Mouse (Mus musculus) neural tube, embryonic 12.5 days (tissue): ENCODE measurements around the gene Adamts3. TPM values are rescaled to one million over a fixed set of nuclear protein-coding genes. Genes with fewer than 3 reads are reported as not detected.

Source experiments
- ATAC-seq: fragments of 200-750 bp; cut with Nextera tagmentation; 2 replicates; pipeline ENCODE4 v1.8.0; 2017; ENCODE audit warnings: low read depth, mild to moderate bottlenecking, moderate TSS enrichment, moderate library complexity; ENCODE audit not compliant: low FRiP score
- H3K27ac ChIP-seq: fragments of 300-500 bp; sonication (generic); 2 replicates; pipeline ENCODE4 v1.5.1; 2016
- H3K27me3 ChIP-seq: fragments of 300-500 bp; sonication (generic); replicated peaks from 2 replicates; pipeline ENCODE4 v1.6.1; 2016; ENCODE audit warnings: mild to moderate bottlenecking
- H3K36me3 ChIP-seq: fragments of 300-500 bp; sonication (generic); 2 replicates; pipeline ENCODE4 v1.6.1; 2016; ENCODE audit warnings: mild to moderate bottlenecking
- H3K4me1 ChIP-seq: fragments of 300-500 bp; sonication (generic); 2 replicates; pipeline ENCODE4 v1.6.1; 2016
- H3K4me2 ChIP-seq: fragments of 300-500 bp; sonication (generic); replicated peaks from 2 replicates; pipeline ENCODE4 v1.6.1; 2016; ENCODE audit warnings: mild to moderate bottlenecking
- H3K4me3 ChIP-seq: fragments of 300-500 bp; sonication (generic); 2 replicates; pipeline ENCODE4 v1.5.1; 2016
- H3K9ac ChIP-seq: fragments of 300-500 bp; sonication (generic); 2 replicates; pipeline ENCODE4 v1.6.1; 2016; ENCODE audit warnings: mild to moderate bottlenecking
- H3K9me3 ChIP-seq: fragments of 300-500 bp; sonication (generic); 2 replicates; pipeline ENCODE4 v1.6.1; 2016; ENCODE audit warnings: mild to moderate bottlenecking
- WGBS: fragments of 180-500 bp; shearing (Covaris S2); methylation state at CpG from one replicate; pipeline ENCODE4 v1.1.7; 2016; 5-methylcytosine and 5-hydroxymethylcytosine counted together
- polyA plus RNA-seq: library from polyadenylated mRNA; unstranded; fragments of >200 nt; fragmentation: Nextera tagmentation; extraction: Ambion mirVana; gene quantifications from 2 replicates; pipeline ENCODE4 v1.2.1, GENCODE M21; 2016

The Adamts3 gene
- polyA plus RNA-seq, 1 experiment from 2014 or later, result 5.6 TPM

- WGBS, result 90% methylated on average over 5 of the region's 5 CpGs
- Histone ChIP-seq H3K4me3 (no peak overlapping the region), H3K36me3 (no peaks in the 10 kb centered on the region), H3K4me2 (no peak overlapping the region), H3K4me1 (no peaks in the 10 kb centered on the region), H3K9ac (no peak overlapping the region), H3K27me3 (no peaks in the 10 kb centered on the region), H3K27ac (no peak overlapping the region), H3K9me3 (no peaks in the 10 kb centered on the region)
- no peak for ATAC-seq
These were observed 135.9 kb downstream of the Adamts3 start for GRCm38 (mm10) chr5:89747149-89747659.

- H3K4me2 ChIP-seq, result no peak overlapping the region
- no peaks in the 10 kb centered on the region for H3K27me3 ChIP-seq
- ATAC-seq, result no peak
- H3K27ac ChIP-seq, result no peak overlapping the region
- no peaks in the 10 kb centered on the region for H3K9me3 ChIP-seq
- 90% methylated on average over 2 of the region's 2 CpGs for WGBS
- no peak overlapping the region for H3K9ac ChIP-seq
- no peaks in the 10 kb centered on the region for H3K4me1 ChIP-seq
- H3K36me3 ChIP-seq, result no peaks in the 10 kb centered on the region
- H3K4me3 ChIP-seq, result no peak overlapping the region
These were observed 138.0 kb downstream of the Adamts3 start for GRCm38 (mm10) chr5:89745112-89745511.

DNA sequence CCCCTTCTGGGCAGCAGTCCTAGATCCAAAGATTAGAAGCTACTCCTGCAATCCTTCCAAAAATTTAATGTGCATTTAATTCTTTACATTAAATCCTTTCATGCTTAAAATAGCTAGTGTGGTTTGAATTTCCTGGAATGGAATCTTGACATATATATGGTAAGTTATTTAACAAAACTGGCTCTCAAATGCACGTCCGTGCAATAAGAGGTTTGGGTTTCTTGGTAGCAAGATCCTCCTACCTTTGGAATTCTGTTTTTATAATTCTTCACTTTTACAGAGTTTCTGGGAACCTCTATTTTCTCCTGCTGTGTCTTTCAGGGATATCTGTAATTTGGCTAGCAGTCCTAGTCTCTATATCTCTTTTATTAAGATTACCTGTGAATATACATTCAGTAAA, 148.4 kb downstream of the Adamts3 start:
- Histone ChIP-seq H3K4me2 (no peak overlapping the region), H3K36me3 (no peaks in the 10 kb centered on the region), H3K9me3 (no peaks in the 10 kb centered on the region), H3K9ac (no peak overlapping the region), H3K4me1 (no peaks in the 10 kb centered on the region), H3K27ac (no peak overlapping the region), H3K27me3 (no peaks in the 10 kb centered on the region), H3K4me3 (no peak overlapping the region)
- 94% methylated on average over 2 of the region's 2 CpGs for WGBS
- no peak for ATAC-seq

DNA sequence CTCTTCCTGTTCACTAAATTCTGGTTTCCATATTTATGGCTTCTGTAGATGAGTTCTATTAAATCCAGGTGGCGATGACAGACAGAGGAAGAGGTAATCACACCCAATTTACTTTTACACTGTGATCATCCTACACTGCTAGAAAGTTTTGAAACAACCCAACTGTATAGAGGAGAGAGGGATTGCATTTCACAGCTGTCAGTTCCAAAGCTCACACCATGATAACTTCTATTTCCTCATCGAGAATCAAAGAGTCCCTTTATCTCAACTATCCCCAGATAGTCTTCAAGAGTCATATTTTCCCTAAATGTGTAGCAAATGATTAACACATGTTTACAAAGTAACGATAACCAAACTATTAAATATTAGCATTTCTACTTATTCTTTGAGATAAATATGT, 152.7 kb downstream of the Adamts3 start:
- no peak for ATAC-seq
- Histone ChIP-seq H3K36me3 (no peaks in the 10 kb centered on the region), H3K9ac (no peak overlapping the region), H3K27ac (no peak overlapping the region), H3K9me3 (peaks cover 10% of the 10 kb centered on the region; the same call in 1 of the 2 replicates), H3K4me1 (no peaks in the 10 kb centered on the region), H3K4me2 (no peak overlapping the region), H3K27me3 (no peaks in the 10 kb centered on the region), H3K4me3 (no peak overlapping the region)
- WGBS, result 88% methylated on average over 3 of the region's 3 CpGs

DNA sequence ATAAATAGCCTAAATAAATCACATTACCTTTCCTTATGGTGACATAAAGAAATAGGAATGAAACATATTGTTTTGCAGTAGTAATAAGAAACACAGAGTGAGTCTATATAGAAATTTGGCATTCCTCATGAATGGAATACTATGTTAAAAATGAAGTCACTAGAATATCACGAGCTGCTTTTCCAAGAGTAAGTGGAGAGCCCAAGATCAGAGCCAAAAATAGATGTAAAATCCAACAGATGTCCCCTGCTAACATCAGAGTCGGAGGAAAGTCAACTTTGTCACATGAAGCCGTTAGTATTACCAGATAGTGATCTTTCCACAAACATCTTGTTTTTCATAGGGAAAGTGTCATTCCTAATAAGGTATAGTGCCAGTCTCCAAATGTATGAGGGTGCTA, 155.0 kb downstream of the Adamts3 start:
- 81% methylated on average over 3 of the region's 3 CpGs for WGBS
- no peak overlapping the region for H3K4me3 ChIP-seq
- no peaks in the 10 kb centered on the region for H3K27me3 ChIP-seq
- H3K9ac ChIP-seq, result no peak overlapping the region
- ATAC-seq, result no peak
- no peak overlapping the region for H3K4me2 ChIP-seq
- no peaks in the 10 kb centered on the region for H3K36me3 ChIP-seq
- H3K9me3 ChIP-seq, result peaks cover 13% of the 10 kb centered on the region; the same call in 1 of the 2 replicates
- no peaks in the 10 kb centered on the region for H3K4me1 ChIP-seq
- H3K27ac ChIP-seq, result no peak overlapping the region

DNA sequence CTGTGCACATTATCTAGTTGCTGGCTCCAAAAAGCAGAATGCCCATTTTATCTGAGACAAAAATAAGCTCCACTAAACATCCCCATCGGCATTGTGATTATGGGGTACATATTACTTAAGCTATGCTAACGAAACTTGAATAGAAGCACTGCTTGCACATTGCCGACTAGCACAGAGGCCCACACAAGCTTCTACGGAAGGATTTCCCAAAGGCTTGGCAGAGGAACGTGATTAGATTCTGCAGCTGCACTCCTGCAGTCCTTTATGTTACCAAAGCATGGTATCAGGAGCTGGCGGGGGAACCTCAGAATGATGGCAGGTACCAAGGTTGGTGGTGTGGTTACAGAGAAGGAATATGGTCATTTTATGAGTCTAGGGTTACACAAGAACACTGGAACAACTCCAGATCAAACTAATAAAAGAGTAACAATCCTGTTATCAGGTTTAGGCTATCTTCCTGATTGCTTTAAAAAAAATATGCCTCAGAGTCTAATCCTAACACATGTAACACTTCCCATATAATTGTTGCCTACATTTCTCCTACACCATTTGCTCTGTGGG, 155.6 kb downstream of the Adamts3 start:
- no peak overlapping the region for H3K27ac ChIP-seq
- ATAC-seq, result no peak

DNA sequence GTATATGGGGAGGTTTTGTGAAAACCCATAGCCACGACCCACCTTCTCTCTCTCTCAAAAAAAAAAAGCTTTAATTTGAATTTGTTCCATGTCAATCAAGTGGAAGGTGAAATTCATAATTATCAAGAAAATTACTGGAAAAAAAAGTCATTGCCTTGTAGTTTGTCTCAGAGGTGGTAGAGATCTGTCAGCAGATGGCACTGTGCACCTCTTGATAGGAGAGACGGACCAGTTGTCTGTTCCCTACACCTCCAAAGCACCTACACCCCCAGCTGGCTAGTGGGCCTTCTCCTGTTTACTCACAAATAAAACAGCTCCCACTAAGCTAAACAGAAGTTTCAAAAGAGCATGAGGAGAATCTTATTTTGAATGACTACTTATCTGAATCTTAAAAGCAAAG, 168.6 kb downstream of the Adamts3 start:
- H3K36me3 ChIP-seq, result no peaks in the 10 kb centered on the region
- no peak overlapping the region for H3K4me2 ChIP-seq
- no peaks in the 10 kb centered on the region for H3K9me3 ChIP-seq
- H3K4me3 ChIP-seq, result no peak overlapping the region
- H3K27ac ChIP-seq, result no peak overlapping the region
- no peaks in the 10 kb centered on the region for H3K4me1 ChIP-seq
- ATAC-seq, result no peak
- no peaks in the 10 kb centered on the region for H3K27me3 ChIP-seq
- 47% methylated on average over 2 of the region's 2 CpGs for WGBS
- H3K9ac ChIP-seq, result no peak overlapping the region

More for the DNA sequence above, 155.6 kb downstream of the Adamts3 start:
- Histone ChIP-seq H3K36me3 (no peaks in the 10 kb centered on the region), H3K27me3 (no peaks in the 10 kb centered on the region), H3K4me2 (no peak overlapping the region), H3K9ac (no peak overlapping the region), H3K9me3 (peaks cover 13% of the 10 kb centered on the region; the same call in 1 of the 2 replicates), H3K4me3 (no peak overlapping the region), H3K4me1 (no peaks in the 10 kb centered on the region)
- 89% methylated on average over 6 of the region's 6 CpGs for WGBS

- WGBS, result 93% methylated on average over 7 of the region's 7 CpGs
- no peak overlapping the region for H3K4me3 ChIP-seq
- no peak overlapping the region for H3K27ac ChIP-seq
- H3K4me2 ChIP-seq, result no peak overlapping the region
- no peak overlapping the region for H3K9ac ChIP-seq
- H3K4me1 ChIP-seq, result no peaks in the 10 kb centered on the region
- ATAC-seq, result no peak
- no peaks in the 10 kb centered on the region for H3K27me3 ChIP-seq
- no peaks in the 10 kb centered on the region for H3K9me3 ChIP-seq
- no peaks in the 10 kb centered on the region for H3K36me3 ChIP-seq
These were observed 171.8 kb downstream of the Adamts3 start for GRCm38 (mm10) chr5:89711116-89711859.

GRCm38 (mm10) chr5:89709459-89709858, 173.7 kb downstream of the Adamts3 start:
- no peaks in the 10 kb centered on the region for H3K4me1 ChIP-seq
- no peaks in the 10 kb centered on the region for H3K9me3 ChIP-seq
- H3K9ac ChIP-seq, result no peak overlapping the region
- 60% methylated on average over 4 of the region's 4 CpGs for WGBS
- ATAC-seq, result no peak
- H3K27ac ChIP-seq, result no peak overlapping the region
- H3K27me3 ChIP-seq, result no peaks in the 10 kb centered on the region
- H3K4me3 ChIP-seq, result no peak overlapping the region
- no peaks in the 10 kb centered on the region for H3K36me3 ChIP-seq
- no peak overlapping the region for H3K4me2 ChIP-seq

DNA sequence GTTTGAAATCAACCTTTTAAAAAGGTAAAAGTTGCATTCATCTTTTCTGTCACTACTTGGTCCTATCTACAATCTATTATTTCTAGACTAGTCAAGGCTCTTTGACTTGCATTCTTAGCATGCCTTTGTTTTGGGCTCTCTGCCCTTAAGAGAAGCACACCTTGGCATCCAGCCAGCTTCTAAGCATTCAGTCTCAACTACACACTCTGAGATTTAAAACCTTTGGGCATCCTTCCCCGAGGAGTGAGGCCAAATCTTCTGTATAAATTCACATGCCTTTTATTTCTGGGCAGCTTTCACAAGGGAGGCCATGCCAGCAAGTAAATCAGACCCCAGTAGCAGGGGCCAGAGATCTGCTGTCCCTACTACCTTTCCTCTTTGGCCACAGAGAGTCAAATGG, 178.9 kb downstream of the Adamts3 start:
- WGBS, result 30% methylated on average over 1 of the region's 1 CpGs
- ATAC-seq, result peak; percentile 41

DNA sequence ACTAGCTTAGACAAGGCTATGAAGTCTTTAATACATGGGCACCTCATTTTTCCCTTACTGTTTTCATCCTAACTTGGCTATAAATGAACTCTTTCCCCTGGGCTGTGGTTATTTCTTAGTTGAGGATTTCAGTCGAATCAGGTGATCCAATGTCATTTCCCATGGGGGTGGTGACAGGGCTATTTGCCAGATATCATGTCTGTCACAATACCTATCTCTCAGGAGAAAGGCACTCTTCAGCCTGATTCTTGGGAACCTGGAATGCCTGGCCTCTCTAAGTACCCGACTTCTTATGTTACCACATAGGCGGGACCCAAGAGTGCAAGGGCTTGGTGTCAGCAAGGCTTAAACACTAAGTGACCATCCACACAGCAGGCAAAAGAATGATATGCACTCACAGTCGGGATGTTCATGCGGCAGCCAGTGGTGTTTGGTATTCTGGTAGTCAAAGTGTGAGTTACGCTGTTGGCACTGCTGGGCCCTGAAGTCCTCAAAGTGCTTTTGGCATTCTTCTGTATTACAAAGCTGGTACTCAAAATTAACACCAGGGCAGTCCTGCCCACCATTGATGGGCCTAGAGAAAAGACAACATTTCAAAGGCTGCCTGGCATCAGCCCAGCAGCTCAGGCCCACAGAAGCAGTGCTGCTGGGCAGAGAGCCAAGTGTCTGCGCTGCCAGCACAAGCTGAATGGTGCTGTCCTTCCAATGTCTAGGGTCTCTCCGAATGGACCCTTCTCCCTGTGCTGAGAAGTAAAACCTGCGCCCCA, 181.7 kb downstream of the Adamts3 start:
- Histone ChIP-seq H3K36me3 (no peaks in the 10 kb centered on the region), H3K27ac (no peak overlapping the region), H3K9ac (no peak overlapping the region), H3K4me2 (no peak overlapping the region), H3K27me3 (no peaks in the 10 kb centered on the region), H3K4me1 (peaks cover 3% of the 10 kb centered on the region; the same call in 1 of the 2 replicates), H3K9me3 (no peaks in the 10 kb centered on the region), H3K4me3 (no peak overlapping the region)
- WGBS, result 69% methylated on average over 9 of the region's 9 CpGs
- peak; percentile 82 for ATAC-seq

More for the DNA sequence above, 178.9 kb downstream of the Adamts3 start:
- Histone ChIP-seq H3K27me3 (no peaks in the 10 kb centered on the region), H3K4me1 (peaks cover 3% of the 10 kb centered on the region; the same call in 1 of the 2 replicates), H3K27ac (no peak overlapping the region), H3K4me2 (no peak overlapping the region), H3K36me3 (no peaks in the 10 kb centered on the region), H3K4me3 (no peak overlapping the region), H3K9ac (no peak overlapping the region), H3K9me3 (no peaks in the 10 kb centered on the region)

DNA sequence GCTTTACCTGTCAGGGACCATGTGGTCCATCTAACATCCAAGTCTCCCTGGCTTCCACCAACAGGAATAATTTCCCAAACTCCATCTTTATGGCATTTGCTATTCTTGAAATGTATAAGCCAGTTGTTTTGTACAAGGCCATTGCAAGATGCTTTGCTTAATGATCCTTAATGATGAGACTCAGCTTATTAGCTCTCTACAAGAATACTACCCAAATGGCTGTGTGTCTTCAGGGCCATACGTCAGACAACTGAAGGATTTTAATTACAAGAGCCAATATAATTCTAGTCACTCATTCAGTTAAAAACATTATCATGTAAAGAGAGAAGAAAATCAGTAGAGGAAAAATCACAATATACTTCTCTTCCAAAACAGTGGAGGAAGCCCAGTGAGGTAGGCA, 195.3 kb downstream of the Adamts3 start:
- Histone ChIP-seq H3K4me2 (no peak overlapping the region), H3K4me3 (no peak overlapping the region), H3K4me1 (no peaks in the 10 kb centered on the region), H3K9me3 (no peaks in the 10 kb centered on the region), H3K9ac (no peak overlapping the region), H3K27ac (no peak overlapping the region), H3K36me3 (no peaks in the 10 kb centered on the region), H3K27me3 (no peaks in the 10 kb centered on the region)
- 84% methylated on average over 1 of the region's 1 CpGs for WGBS
- no peak for ATAC-seq
